Mouse (Mus musculus): ENCODE results near the gene Mroh3. TPM values are rescaled to one million over a fixed set of nuclear protein-coding genes. Genes with fewer than 3 reads are reported as not detected.
A peak's percentile ranks its signal among the peaks of the same experiment; 100 is the strongest.

Gene Mroh3
- total RNA-seq, 1 experiment = 0.22 TPM

DNA sequence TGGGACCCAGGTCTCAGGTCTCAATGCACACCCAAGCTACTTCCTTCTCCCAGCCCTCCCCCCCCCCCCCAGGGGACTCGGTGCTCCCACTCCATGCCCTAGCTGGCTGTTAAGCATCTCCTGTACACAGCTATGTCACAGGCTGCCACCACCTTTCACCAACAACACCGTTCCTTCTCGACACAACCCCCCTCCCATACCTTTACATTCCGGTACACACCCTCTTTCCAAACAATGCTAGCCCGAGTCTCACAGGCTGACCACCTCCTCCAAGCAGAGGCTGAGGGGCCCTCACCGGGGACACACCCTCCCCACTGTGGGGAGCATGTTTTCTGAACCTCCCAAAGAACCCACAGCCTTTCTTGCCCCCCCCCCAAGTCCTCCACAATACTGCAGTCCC, 19.0 kb upstream of the Mroh3 start:
- Histone ChIP-seq H3K27ac (ENCODE audit: insufficient read depth, low read depth, low read length, poor library complexity, severe bottlenecking) (peak overlapping the region; percentile 61; the same call in 1 of the 2 replicates), H3K4me1 (ENCODE audit: control insufficient read depth in 2 of 2, insufficient read depth in 2 of 2, low read length in 2 of 2, poor library complexity in 1 of 2) (peaks cover 7 to 35% of the 10 kb centered on the region in 2 experiments; a peak in 3 of 4 replicates), H3K9me3 (ENCODE audit: control insufficient read depth, insufficient read depth, low read depth, low read length) (no peaks in the 10 kb centered on the region), H3K36me3 (ENCODE audit: control insufficient read depth, insufficient read depth, low read length, poor library complexity, severe bottlenecking) (peaks cover 9% of the 10 kb centered on the region; the same call in 1 of the 2 replicates), H3K9ac (ENCODE audit: insufficient read depth, low read depth, low read length, poor library complexity, severe bottlenecking) (no peak overlapping the region), H3K4me3 (ENCODE audit: insufficient read depth in 1 of 2, low read depth in 1 of 2, low read length in 2 of 2, poor library complexity in 1 of 2, severe bottlenecking in 1 of 2) (peak overlapping the region; percentile 29 to 43; a peak in 3 of 4 replicates)
- DNase-seq (ENCODE audit: low read depth, low spot score) = no peak
- in situ Hi-C loops (cut with MboI; ENCODE audit: low sequenced_read_pairs in 2 of 2, unreplicated experiment in 2 of 2) = no loop called here
- no peak for TF ChIP-seq HCFC1 (IDR thresholded peaks at IDR 0.05; ENCODE audit: borderline replicate concordance, insufficient read depth, low read length)
- no peak for TF ChIP-seq ZNF384 (IDR thresholded peaks at IDR 0.05; ENCODE audit: low read depth, low read length)
- TF ChIP-seq ZC3H11A (IDR thresholded peaks at IDR 0.05; ENCODE audit: borderline replicate concordance, low read depth, low read length) = no peak
- no peak for TF ChIP-seq CHD2 (IDR thresholded peaks at IDR 0.05; ENCODE audit: low read depth, low read length)
- TF ChIP-seq MAFK (IDR thresholded peaks at IDR 0.05; ENCODE audit: insufficient read depth, low read depth, low read length) = no peak

GRCm38 (mm10) chr1:136230201-136230600, 17.6 kb upstream of the Mroh3 start:
- peak overlapping the region; percentile 46; the same call in 1 of the 2 replicates for H3K9ac ChIP-seq (ENCODE audit: insufficient read depth, low read depth, low read length, poor library complexity, severe bottlenecking)
- H3K9me3 ChIP-seq (ENCODE audit: control insufficient read depth, insufficient read depth, low read depth, low read length) = no peaks in the 10 kb centered on the region
- peak overlapping the region in 1 of 2 experiments; percentile 35; a peak in 1 of 4 replicates for H3K4me3 ChIP-seq (ENCODE audit: insufficient read depth in 1 of 2, low read depth in 1 of 2, low read length in 2 of 2, poor library complexity in 1 of 2, severe bottlenecking in 1 of 2)
- in situ Hi-C loops (cut with MboI; ENCODE audit: low sequenced_read_pairs in 2 of 2, unreplicated experiment in 2 of 2) = no loop called here
- DNase-seq (ENCODE audit: low read depth, low spot score) = no peak
- no peak for TF ChIP-seq ZNF384 (IDR thresholded peaks at IDR 0.05; ENCODE audit: low read depth, low read length)
- no peak for TF ChIP-seq MAFK (IDR thresholded peaks at IDR 0.05; ENCODE audit: insufficient read depth, low read depth, low read length)
- TF ChIP-seq ZC3H11A (IDR thresholded peaks at IDR 0.05; ENCODE audit: borderline replicate concordance, low read depth, low read length) = no peak
- peaks cover 7 to 40% of the 10 kb centered on the region in 2 experiments; a peak in 3 of 4 replicates for H3K4me1 ChIP-seq (ENCODE audit: control insufficient read depth in 2 of 2, insufficient read depth in 2 of 2, low read length in 2 of 2, poor library complexity in 1 of 2)
- peaks cover 23% of the 10 kb centered on the region for H3K36me3 ChIP-seq (ENCODE audit: control insufficient read depth, insufficient read depth, low read length, poor library complexity, severe bottlenecking)
- peak overlapping the region; percentile 4; the same call in 1 of the 2 replicates for H3K27ac ChIP-seq (ENCODE audit: insufficient read depth, low read depth, low read length, poor library complexity, severe bottlenecking)

- H3K9me3 ChIP-seq (ENCODE audit: control insufficient read depth, insufficient read depth, low read depth, low read length) = no peaks in the 10 kb centered on the region
- peaks cover 5 to 42% of the 10 kb centered on the region in 2 experiments; a peak in 3 of 4 replicates for H3K4me1 ChIP-seq (ENCODE audit: control insufficient read depth in 2 of 2, insufficient read depth in 2 of 2, low read length in 2 of 2, poor library complexity in 1 of 2)
- no peak overlapping the region; the same call in 1 of the 2 replicates for H3K9ac ChIP-seq (ENCODE audit: insufficient read depth, low read depth, low read length, poor library complexity, severe bottlenecking)
- no peak for DNase-seq (ENCODE audit: low read depth, low spot score)
- no peak overlapping the region for H3K27ac ChIP-seq (ENCODE audit: insufficient read depth, low read depth, low read length, poor library complexity, severe bottlenecking)
- in situ Hi-C loops (cut with MboI; ENCODE audit: low sequenced_read_pairs in 2 of 2, unreplicated experiment in 2 of 2) = no loop called here
- H3K36me3 ChIP-seq (ENCODE audit: control insufficient read depth, insufficient read depth, low read length, poor library complexity, severe bottlenecking) = peaks cover 33% of the 10 kb centered on the region
- no peak overlapping the region for H3K4me3 ChIP-seq (ENCODE audit: insufficient read depth in 1 of 2, low read depth in 1 of 2, low read length in 2 of 2, poor library complexity in 1 of 2, severe bottlenecking in 1 of 2)
- no peak for TF ChIP-seq ZNF384 (IDR thresholded peaks at IDR 0.05; ENCODE audit: low read depth, low read length)
- TF ChIP-seq ZC3H11A (IDR thresholded peaks at IDR 0.05; ENCODE audit: borderline replicate concordance, low read depth, low read length) = no peak
- TF ChIP-seq CHD2 (IDR thresholded peaks at IDR 0.05; ENCODE audit: low read depth, low read length) = no peak
- no peak for TF ChIP-seq MAFK (IDR thresholded peaks at IDR 0.05; ENCODE audit: insufficient read depth, low read depth, low read length)
- no peak for TF ChIP-seq HCFC1 (IDR thresholded peaks at IDR 0.05; ENCODE audit: borderline replicate concordance, insufficient read depth, low read length)
These were observed 16.4 kb upstream of the Mroh3 start for GRCm38 (mm10) chr1:136229040-136229373.

- in situ Hi-C loops (cut with MboI; ENCODE audit: low sequenced_read_pairs in 2 of 2, unreplicated experiment in 2 of 2) = no loop called here
- H3K4me3 ChIP-seq (ENCODE audit: insufficient read depth in 1 of 2, low read depth in 1 of 2, low read length in 2 of 2, poor library complexity in 1 of 2, severe bottlenecking in 1 of 2) = no peak overlapping the region
- H3K9ac ChIP-seq (ENCODE audit: insufficient read depth, low read depth, low read length, poor library complexity, severe bottlenecking) = no peak overlapping the region; the same call in 1 of the 2 replicates
- H3K36me3 ChIP-seq (ENCODE audit: control insufficient read depth, insufficient read depth, low read length, poor library complexity, severe bottlenecking) = peaks cover 36% of the 10 kb centered on the region
- no peak for TF ChIP-seq CHD2 (IDR thresholded peaks at IDR 0.05; ENCODE audit: low read depth, low read length)
- no peak for TF ChIP-seq HCFC1 (IDR thresholded peaks at IDR 0.05; ENCODE audit: borderline replicate concordance, insufficient read depth, low read length)
- TF ChIP-seq MAFK (IDR thresholded peaks at IDR 0.05; ENCODE audit: insufficient read depth, low read depth, low read length) = no peak
- TF ChIP-seq ZNF384 (IDR thresholded peaks at IDR 0.05; ENCODE audit: low read depth, low read length) = no peak
- TF ChIP-seq ZC3H11A (IDR thresholded peaks at IDR 0.05; ENCODE audit: borderline replicate concordance, low read depth, low read length) = no peak
- no peak for DNase-seq (ENCODE audit: low read depth, low spot score)
- H3K4me1 ChIP-seq (ENCODE audit: control insufficient read depth in 2 of 2, insufficient read depth in 2 of 2, low read length in 2 of 2, poor library complexity in 1 of 2) = peaks cover 5 to 42% of the 10 kb centered on the region in 2 experiments; a peak in 3 of 4 replicates
- H3K27ac ChIP-seq (ENCODE audit: insufficient read depth, low read depth, low read length, poor library complexity, severe bottlenecking) = no peak overlapping the region
- H3K9me3 ChIP-seq (ENCODE audit: control insufficient read depth, insufficient read depth, low read depth, low read length) = no peaks in the 10 kb centered on the region
These were observed 15.9 kb upstream of the Mroh3 start for GRCm38 (mm10) chr1:136228328-136229039.
